Mouse (Mus musculus) stomach, embryonic 15.5 days (tissue): ENCODE results near the gene Gm10563. TPM values are rescaled to one million over a fixed set of nuclear protein-coding genes. Genes with fewer than 3 reads are reported as not detected.
"Not testable (repeated sequence)": the region's sequence is repeated elsewhere in the genome, so short reads cannot be mapped to it uniquely, and the experiment has no call there.

Source experiments
- ATAC-seq: fragments of 200-750 bp; cut with Nextera tagmentation; 2 replicates; pipeline ENCODE4 v1.8.0; 2017; ENCODE audit warnings: low read depth, moderate number of reproducible peaks, moderate TSS enrichment; ENCODE audit not compliant: insufficient read depth, low FRiP score
- H3K27ac ChIP-seq: fragments of 300-500 bp; sonication (generic); 2 replicates; pipeline ENCODE4 v1.5.1; 2015; ENCODE audit warnings: mild to moderate bottlenecking, inconsistent platforms
- H3K27me3 ChIP-seq: fragments of 300-500 bp; sonication (generic); replicated peaks from 2 replicates; pipeline ENCODE4 v1.6.1; 2015; ENCODE audit warnings: inconsistent platforms
- H3K36me3 ChIP-seq: fragments of 300-500 bp; sonication (generic); 2 replicates; pipeline ENCODE4 v1.6.1; 2015; ENCODE audit warnings: inconsistent platforms
- H3K4me1 ChIP-seq: fragments of 300-500 bp; sonication (generic); 2 replicates; pipeline ENCODE4 v1.6.1; 2015; ENCODE audit warnings: inconsistent platforms
- H3K4me2 ChIP-seq: fragments of 300-500 bp; sonication (generic); 2 replicates; pipeline ENCODE4 v1.6.1; 2015; ENCODE audit warnings: mild to moderate bottlenecking, inconsistent platforms
- H3K4me3 ChIP-seq: fragments of 300-500 bp; sonication (generic); replicated peaks from 2 replicates; pipeline ENCODE4 v1.5.1; 2015; ENCODE audit warnings: inconsistent platforms
- H3K9ac ChIP-seq: fragments of 300-500 bp; sonication (generic); 2 replicates; pipeline ENCODE4 v1.6.1; 2015; ENCODE audit warnings: inconsistent platforms
- H3K9me3 ChIP-seq: fragments of 300-500 bp; sonication (generic); 2 replicates; pipeline ENCODE4 v1.6.1; 2016; ENCODE audit warnings: inconsistent platforms
- WGBS: fragments of 180-500 bp; shearing (Covaris S2); methylation state at CpG from one replicate; pipeline ENCODE4 v1.1.7; 2015; 5-methylcytosine and 5-hydroxymethylcytosine counted together
- polyA plus RNA-seq: library from polyadenylated mRNA; unstranded; fragments of >200 nt; fragmentation: Nextera tagmentation; extraction: Ambion mirVana; gene quantifications from 2 replicates; pipeline ENCODE4 v1.2.1, GENCODE M21; 2015

Gene Gm10563
- polyA plus RNA-seq, 1 experiment from 2014 or later = not detected

DNA sequence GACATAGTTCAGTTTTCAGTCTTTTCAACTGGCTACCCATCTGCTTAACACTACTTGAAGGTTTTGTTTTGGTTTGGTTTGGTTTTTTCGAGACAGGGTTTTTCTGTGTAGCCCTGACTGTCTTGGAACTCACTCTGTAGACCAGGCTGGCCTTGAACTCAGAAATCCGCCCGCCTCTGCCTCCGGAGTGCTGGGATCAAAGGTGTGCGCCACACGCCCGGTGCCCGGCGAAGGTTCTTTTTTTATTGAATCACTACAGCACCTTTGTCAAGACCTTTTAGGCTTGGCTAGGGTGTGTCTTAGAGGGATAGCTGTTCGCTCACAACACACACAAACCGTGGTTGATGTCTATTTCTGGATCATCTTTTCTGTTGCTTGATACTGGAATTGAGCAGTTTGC lies 74.9 kb downstream of the Gm10563 start:
- H3K9me3 ChIP-seq, H3K4me3 ChIP-seq, H3K27ac ChIP-seq, H3K9ac ChIP-seq, H3K36me3 ChIP-seq, ATAC-seq, H3K4me2 ChIP-seq, H3K27me3 ChIP-seq: not testable (repeated sequence)
- peaks cover 12% of the 10 kb centered on the region; the same call in 1 of the 2 replicates for H3K4me1 ChIP-seq
- WGBS = 86% methylated on average over 11 of the region's 11 CpGs

DNA sequence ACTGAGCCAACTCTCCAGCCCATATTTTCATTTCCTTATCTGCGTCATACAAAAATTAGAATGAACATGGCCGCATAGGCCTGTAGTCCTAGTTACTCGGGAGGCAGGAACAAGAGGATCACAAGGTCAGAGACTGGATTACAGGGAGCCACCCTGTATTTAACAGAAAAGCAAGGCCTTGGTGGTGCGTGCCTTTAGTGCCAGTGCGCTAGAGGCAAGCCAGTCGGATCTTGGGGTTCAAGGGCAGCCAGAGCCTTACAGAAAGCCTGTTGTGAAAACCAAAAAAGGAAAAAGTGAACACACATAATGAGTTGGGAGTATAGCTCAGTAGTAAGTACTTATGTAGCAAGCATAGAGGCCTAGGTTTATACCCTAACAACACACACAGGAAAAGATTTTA lies 75.4 kb downstream of the Gm10563 start:
- Histone ChIP-seq H3K4me3 (no peak overlapping the region), H3K36me3 (no peaks in the 10 kb centered on the region), H3K9me3 (no peaks in the 10 kb centered on the region), H3K27me3 (no peaks in the 10 kb centered on the region), H3K4me1 (peaks cover 17% of the 10 kb centered on the region), H3K9ac (no peak overlapping the region), H3K27ac (no peak overlapping the region), H3K4me2 (no peak overlapping the region)
- no peak for ATAC-seq
- 89% methylated on average over 6 of the region's 6 CpGs for WGBS

DNA sequence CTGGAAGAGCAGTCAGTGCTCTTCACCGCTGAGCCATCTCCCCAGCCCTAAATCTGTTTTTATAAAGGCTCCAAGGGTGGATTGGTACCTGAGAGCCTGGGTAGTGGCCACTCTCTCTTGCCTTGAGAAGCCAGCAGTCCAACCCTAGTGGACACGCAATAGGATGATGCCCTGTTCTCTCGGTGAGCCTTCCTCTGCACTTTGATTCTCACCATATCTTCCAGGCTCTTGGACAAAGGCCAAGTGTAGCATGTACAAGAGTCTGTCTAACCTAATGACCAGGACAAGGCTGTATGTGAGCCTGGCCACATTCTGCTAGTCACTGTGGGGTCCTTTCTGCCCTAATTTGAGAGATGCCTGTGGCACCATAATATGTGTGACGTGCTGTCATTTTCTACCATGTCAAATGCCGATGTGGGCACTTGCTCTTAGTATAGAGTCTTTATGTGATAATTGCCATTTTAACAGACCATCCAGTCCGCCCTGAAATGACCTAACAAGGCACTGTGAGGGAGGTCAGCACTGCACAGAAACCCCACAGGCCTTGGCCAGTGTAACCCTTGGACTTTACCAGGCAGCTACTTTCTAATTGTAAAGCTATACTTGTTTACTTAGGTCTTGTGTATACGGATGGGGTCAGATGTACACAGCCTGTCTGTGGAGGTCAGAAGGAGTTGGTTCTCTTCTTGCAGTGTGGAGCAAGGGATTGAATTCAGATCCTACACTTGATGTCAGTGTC lies 76.4 kb downstream of the Gm10563 start:
- Histone ChIP-seq H3K4me1 (peaks cover 22% of the 10 kb centered on the region), H3K36me3 (no peaks in the 10 kb centered on the region), H3K4me3 (no peak overlapping the region), H3K9me3 (no peaks in the 10 kb centered on the region), H3K27ac (no peak overlapping the region), H3K4me2 (no peak overlapping the region), H3K9ac (no peak overlapping the region), H3K27me3 (no peaks in the 10 kb centered on the region)
- ATAC-seq = no peak; the same call in 1 of the 2 replicates
- WGBS = 86% methylated on average over 7 of the region's 7 CpGs

DNA sequence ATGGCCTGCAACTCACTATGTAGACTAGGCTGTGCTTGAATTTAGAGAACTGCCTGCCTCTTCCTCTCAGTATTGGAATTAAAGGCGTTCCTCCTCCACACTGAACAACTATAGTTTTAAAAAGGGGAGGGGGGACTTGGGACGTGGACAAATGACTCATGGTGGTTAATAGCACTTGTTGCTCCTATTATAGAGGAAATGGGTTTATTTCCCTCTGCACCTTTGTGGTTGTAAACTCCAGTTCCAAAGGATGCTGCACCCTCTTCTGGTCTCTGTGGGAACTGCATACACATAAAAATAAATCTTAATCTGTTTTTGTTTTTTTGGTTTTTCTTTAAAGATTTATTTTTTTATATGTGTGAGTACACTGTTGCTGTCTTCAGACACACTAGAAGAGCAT lies 77.0 kb downstream of the Gm10563 start:
- Histone ChIP-seq H3K4me1 (peaks cover 22% of the 10 kb centered on the region), H3K4me3 (no peak overlapping the region), H3K4me2 (no peak overlapping the region), H3K9me3 (no peaks in the 10 kb centered on the region), H3K27ac (no peak overlapping the region), H3K27me3 (no peaks in the 10 kb centered on the region), H3K36me3 (no peaks in the 10 kb centered on the region), H3K9ac (no peak overlapping the region)
- 31% methylated on average over 2 of the region's 2 CpGs for WGBS
- no peak for ATAC-seq

DNA sequence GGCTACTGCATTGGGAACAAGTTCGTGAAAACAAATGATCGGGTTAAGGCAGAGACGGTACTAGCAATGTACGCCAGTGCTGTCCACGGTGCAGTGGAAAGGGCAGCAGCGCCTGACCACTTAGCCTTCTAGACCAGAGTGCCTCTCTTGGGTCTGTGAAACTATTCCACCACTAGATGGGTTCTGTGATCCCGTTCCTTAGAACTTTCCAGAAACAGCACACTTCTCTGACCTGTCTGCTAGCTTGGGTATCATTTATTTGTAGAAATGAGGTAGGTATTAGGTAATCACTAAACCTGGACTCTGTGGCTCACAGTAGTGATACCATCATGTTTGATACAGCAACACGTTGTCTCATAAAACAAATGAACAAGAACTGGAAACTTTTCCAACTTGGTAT lies 78.7 kb downstream of the Gm10563 start:
- no peak overlapping the region for H3K4me3 ChIP-seq
- no peak overlapping the region for H3K27ac ChIP-seq
- H3K4me2 ChIP-seq = no peak overlapping the region
- H3K4me1 ChIP-seq = peaks cover 35% of the 10 kb centered on the region
- WGBS = 44% methylated on average over 8 of the region's 8 CpGs
- H3K27me3 ChIP-seq = no peaks in the 10 kb centered on the region
- ATAC-seq = no peak
- no peaks in the 10 kb centered on the region for H3K9me3 ChIP-seq
- H3K9ac ChIP-seq = no peak overlapping the region
- no peaks in the 10 kb centered on the region for H3K36me3 ChIP-seq

Other genes starting within 250 kb of the Gm10563 start
- 0.06 TPM in 1 of 2 replicates, not detected in the other for gene Gabrd, start 247.3 kb downstream of the Gm10563 start, polyA plus RNA-seq
- 1.5 and 2.1 TPM in 2 replicates for gene Cfap74, start 236.2 kb downstream of the Gm10563 start, polyA plus RNA-seq
- gene Tmem52, start 176.3 kb downstream of the Gm10563 start, polyA plus RNA-seq = 0.28 and 0.46 TPM in 2 replicates
- 446 and 447 TPM in 2 replicates for gene Gnb1, start 154.0 kb downstream of the Gm10563 start, polyA plus RNA-seq
- 79.7 and 83.2 TPM in 2 replicates for gene Nadk, start 83.0 kb downstream of the Gm10563 start, polyA plus RNA-seq
- 6.9 and 7.9 TPM in 2 replicates for gene Slc35e2, start 44.0 kb downstream of the Gm10563 start, polyA plus RNA-seq
- gene Cdk11b, start 20.6 kb downstream of the Gm10563 start, polyA plus RNA-seq = 56.7 and 59.8 TPM in 2 replicates
- gene Mmp23, start 8.0 kb upstream of the Gm10563 start, polyA plus RNA-seq = 39.6 and 42.0 TPM in 2 replicates
- gene Mib2, start 23.8 kb upstream of the Gm10563 start, polyA plus RNA-seq = 23.3 and 24.1 TPM in 2 replicates
- 9.0 and 10.0 TPM in 2 replicates for gene Fndc10, start 48.9 kb upstream of the Gm10563 start, polyA plus RNA-seq
- 141 and 152 TPM in 2 replicates for gene Ssu72, start 59.4 kb upstream of the Gm10563 start, polyA plus RNA-seq
- gene Tmem240, start 89.4 kb upstream of the Gm10563 start, polyA plus RNA-seq = 0.80 and 0.85 TPM in 2 replicates
- 110 and 114 TPM in 2 replicates for gene Atad3a, start 115.7 kb upstream of the Gm10563 start, polyA plus RNA-seq
- gene Vwa1, start 129.3 kb upstream of the Gm10563 start, polyA plus RNA-seq = 27.6 and 28.2 TPM in 2 replicates
- 0.55 and 0.89 TPM in 2 replicates for gene Tmem88b, start 140.5 kb upstream of the Gm10563 start, polyA plus RNA-seq
- 0.22 TPM in 1 of 2 replicates, not detected in the other for gene Ankrd65, start 145.0 kb upstream of the Gm10563 start, polyA plus RNA-seq
- gene Mrpl20, start 157.5 kb upstream of the Gm10563 start, polyA plus RNA-seq = 195 and 219 TPM in 2 replicates
- gene Ccnl2, start 167.1 kb upstream of the Gm10563 start, polyA plus RNA-seq = 166 and 167 TPM in 2 replicates
- gene Aurkaip1, start 185.9 kb upstream of the Gm10563 start, polyA plus RNA-seq = 138 and 157 TPM in 2 replicates
- gene Mxra8, start 194.3 kb upstream of the Gm10563 start, polyA plus RNA-seq = 110 and 121 TPM in 2 replicates
- 13.7 and 16.0 TPM in 2 replicates for gene Dvl1, start 202.0 kb upstream of the Gm10563 start, polyA plus RNA-seq
- gene Tas1r3, start 218.0 kb upstream of the Gm10563 start, polyA plus RNA-seq = 0.30 and 0.50 TPM in 2 replicates
- 14.7 and 15.7 TPM in 2 replicates for gene Cptp, start 224.0 kb upstream of the Gm10563 start, polyA plus RNA-seq
- gene Ints11, start 224.1 kb upstream of the Gm10563 start, polyA plus RNA-seq = 59.7 and 60.7 TPM in 2 replicates
- 51.2 and 51.9 TPM in 2 replicates for gene Pusl1, start 246.4 kb upstream of the Gm10563 start, polyA plus RNA-seq
- 17.0 and 17.5 TPM in 2 replicates for gene Acap3, start 246.4 kb upstream of the Gm10563 start, polyA plus RNA-seq